Mouse (Mus musculus): ENCODE results near the gene Kcnd3. TPM values are rescaled to one million over a fixed set of nuclear protein-coding genes. Genes with fewer than 3 reads are reported as not detected.

The Kcnd3 gene
- polyA plus RNA-seq, 1 experiment from 2014 or later, result 0.99 TPM

- H3K9ac ChIP-seq (ENCODE audit: low read length), result no peak overlapping the region
- ATAC-seq (ENCODE audit: insufficient read depth, low FRiP score, low TSS enrichment) (no peak), DNase-seq (ENCODE audit: low spot score) (no peak)
- no peaks in the 10 kb centered on the region for H3K9me3 ChIP-seq (ENCODE audit: control insufficient read depth, low read length)
- no peaks in the 10 kb centered on the region for H3K36me3 ChIP-seq (ENCODE audit: control insufficient read depth, insufficient read depth, low read length)
- no peak overlapping the region for H3K4me2 ChIP-seq (ENCODE audit: low read depth)
- H3K4me1 ChIP-seq (ENCODE audit: control insufficient read depth, insufficient read depth, low read length), result peaks cover 11% of the 10 kb centered on the region; the same call in 1 of the 2 replicates
- 84% methylated on average over 4 of the region's 4 CpGs for WGBS
- H3K27ac ChIP-seq (ENCODE audit: low read depth, low read length), result no peak overlapping the region
- no peaks in the 10 kb centered on the region for H3K27me3 ChIP-seq (ENCODE audit: control insufficient read depth, insufficient read depth, low read length)
- no peak overlapping the region for H3K4me3 ChIP-seq (ENCODE audit: low read depth, low read length)
Measured at GRCm38 (mm10) chr3:105542741-105543140, 90.6 kb downstream of the Kcnd3 start.

- ATAC-seq (ENCODE audit: insufficient read depth, low FRiP score, low TSS enrichment) (no peak), DNase-seq (ENCODE audit: low spot score) (no peak)
- H3K27ac ChIP-seq (ENCODE audit: low read depth, low read length), result no peak overlapping the region
- H3K4me1 ChIP-seq (ENCODE audit: control insufficient read depth, insufficient read depth, low read length), result peaks cover 6% of the 10 kb centered on the region; the same call in 1 of the 2 replicates
- H3K27me3 ChIP-seq (ENCODE audit: control insufficient read depth, insufficient read depth, low read length), result no peaks in the 10 kb centered on the region
- no peak overlapping the region for H3K9ac ChIP-seq (ENCODE audit: low read length)
- no peak overlapping the region for H3K4me3 ChIP-seq (ENCODE audit: low read depth, low read length)
- no peaks in the 10 kb centered on the region for H3K9me3 ChIP-seq (ENCODE audit: control insufficient read depth, low read length)
- no peaks in the 10 kb centered on the region for H3K36me3 ChIP-seq (ENCODE audit: control insufficient read depth, insufficient read depth, low read length)
- 64% methylated on average over 1 of the region's 1 CpGs for WGBS
- H3K4me2 ChIP-seq (ENCODE audit: low read depth), result no peak overlapping the region
Measured at GRCm38 (mm10) chr3:105544106-105544505, 92.0 kb downstream of the Kcnd3 start.

GRCm38 (mm10) chr3:105546611-105547071 lies 94.5 kb downstream of the Kcnd3 start:
- no peak overlapping the region for H3K9ac ChIP-seq (ENCODE audit: low read length)
- no peaks in the 10 kb centered on the region for H3K4me1 ChIP-seq (ENCODE audit: control insufficient read depth, insufficient read depth, low read length)
- H3K36me3 ChIP-seq (ENCODE audit: control insufficient read depth, insufficient read depth, low read length), result no peaks in the 10 kb centered on the region
- no peaks in the 10 kb centered on the region for H3K9me3 ChIP-seq (ENCODE audit: control insufficient read depth, low read length)
- no peak overlapping the region for H3K27ac ChIP-seq (ENCODE audit: low read depth, low read length)
- H3K4me3 ChIP-seq (ENCODE audit: low read depth, low read length), result no peak overlapping the region
- no peaks in the 10 kb centered on the region for H3K27me3 ChIP-seq (ENCODE audit: control insufficient read depth, insufficient read depth, low read length)
- no peak overlapping the region for H3K4me2 ChIP-seq (ENCODE audit: low read depth)
- 49% methylated on average over 13 of the region's 13 CpGs for WGBS
- no peak for ATAC-seq (ENCODE audit: insufficient read depth, low FRiP score, low TSS enrichment)
- DNase-seq (ENCODE audit: low spot score), result no peak

GRCm38 (mm10) chr3:105548074-105548771 lies 96.1 kb downstream of the Kcnd3 start:
- 84% methylated on average over 11 of the region's 11 CpGs for WGBS
- H3K4me2 ChIP-seq (ENCODE audit: low read depth), result no peak overlapping the region
- H3K27me3 ChIP-seq (ENCODE audit: control insufficient read depth, insufficient read depth, low read length), result no peaks in the 10 kb centered on the region
- H3K9ac ChIP-seq (ENCODE audit: low read length), result no peak overlapping the region
- no peak for ATAC-seq (ENCODE audit: insufficient read depth, low FRiP score, low TSS enrichment)
- no peaks in the 10 kb centered on the region for H3K9me3 ChIP-seq (ENCODE audit: control insufficient read depth, low read length)
- DNase-seq (ENCODE audit: low spot score), result no peak
- H3K36me3 ChIP-seq (ENCODE audit: control insufficient read depth, insufficient read depth, low read length), result no peaks in the 10 kb centered on the region
- H3K4me1 ChIP-seq (ENCODE audit: control insufficient read depth, insufficient read depth, low read length), result no peaks in the 10 kb centered on the region
- H3K4me3 ChIP-seq (ENCODE audit: low read depth, low read length), result no peak overlapping the region
- H3K27ac ChIP-seq (ENCODE audit: low read depth, low read length), result no peak overlapping the region

GRCm38 (mm10) chr3:105559456-105559855 lies 107.3 kb downstream of the Kcnd3 start:
- no peaks in the 10 kb centered on the region for H3K9me3 ChIP-seq (ENCODE audit: control insufficient read depth, low read length)
- H3K36me3 ChIP-seq (ENCODE audit: control insufficient read depth, insufficient read depth, low read length), result no peaks in the 10 kb centered on the region
- ATAC-seq (ENCODE audit: insufficient read depth, low FRiP score, low TSS enrichment), result peak; percentile 45; the same call in 1 of the 2 replicates
- H3K4me3 ChIP-seq (ENCODE audit: low read depth, low read length), result no peak overlapping the region
- H3K27me3 ChIP-seq (ENCODE audit: control insufficient read depth, insufficient read depth, low read length), result no peaks in the 10 kb centered on the region
- H3K9ac ChIP-seq (ENCODE audit: low read length), result no peak overlapping the region
- H3K4me1 ChIP-seq (ENCODE audit: control insufficient read depth, insufficient read depth, low read length), result peaks cover 4% of the 10 kb centered on the region; the same call in 1 of the 2 replicates
- WGBS, result 39% methylated on average over 2 of the region's 2 CpGs
- no peak overlapping the region for H3K4me2 ChIP-seq (ENCODE audit: low read depth)
- no peak overlapping the region for H3K27ac ChIP-seq (ENCODE audit: low read depth, low read length)
- DNase-seq (ENCODE audit: low spot score), result peak; percentile 35

GRCm38 (mm10) chr3:105566973-105567372 lies 114.8 kb downstream of the Kcnd3 start:
- 0 out of 2 replicates have a peak, but pooled peaks cover 3% of the 10 kb centered on the region for H3K4me1 ChIP-seq (ENCODE audit: control insufficient read depth, insufficient read depth, low read length)
- ATAC-seq (ENCODE audit: insufficient read depth, low FRiP score, low TSS enrichment) (no peak), DNase-seq (ENCODE audit: low spot score) (no peak)
- no peaks in the 10 kb centered on the region for H3K36me3 ChIP-seq (ENCODE audit: control insufficient read depth, insufficient read depth, low read length)
- no peaks in the 10 kb centered on the region for H3K27me3 ChIP-seq (ENCODE audit: control insufficient read depth, insufficient read depth, low read length)
- H3K4me2 ChIP-seq (ENCODE audit: low read depth), result no peak overlapping the region
- H3K27ac ChIP-seq (ENCODE audit: low read depth, low read length), result no peak overlapping the region
- no peak overlapping the region for H3K4me3 ChIP-seq (ENCODE audit: low read depth, low read length)
- 76% methylated on average over 8 of the region's 8 CpGs for WGBS
- H3K9me3 ChIP-seq (ENCODE audit: control insufficient read depth, low read length), result no peaks in the 10 kb centered on the region
- no peak overlapping the region for H3K9ac ChIP-seq (ENCODE audit: low read length)

- no peak for DNase-seq (ENCODE audit: low spot score)
- whole genome bisulfite sequencing, result 79% methylated on average over 4 of the region's 4 CpGs
- Histone ChIP-seq H3K36me3 (ENCODE audit: control insufficient read depth, insufficient read depth, low read length) (no peaks in the 10 kb centered on the region), H3K27ac (ENCODE audit: low read depth, low read length) (no peak overlapping the region), H3K9ac (ENCODE audit: low read length) (no peak overlapping the region), H3K9me3 (ENCODE audit: control insufficient read depth, low read length) (no peaks in the 10 kb centered on the region), H3K4me1 (ENCODE audit: control insufficient read depth, insufficient read depth, low read length) (0 out of 2 replicates have a peak, but pooled peaks cover 3% of the 10 kb centered on the region), H3K4me2 (ENCODE audit: low read depth) (no peak overlapping the region), H3K4me3 (ENCODE audit: low read depth, low read length) (no peak overlapping the region), H3K27me3 (ENCODE audit: control insufficient read depth, insufficient read depth, low read length) (no peaks in the 10 kb centered on the region)
- ATAC-seq (ENCODE audit: insufficient read depth, low FRiP score, low TSS enrichment), result no peak
Measured at GRCm38 (mm10) chr3:105567472-105567871, 115.3 kb downstream of the Kcnd3 start.

GRCm38 (mm10) chr3:105568403-105568802 lies 116.3 kb downstream of the Kcnd3 start:
- Histone ChIP-seq H3K27ac (ENCODE audit: low read depth, low read length) (no peak overlapping the region), H3K4me3 (ENCODE audit: low read depth, low read length) (no peak overlapping the region), H3K9me3 (ENCODE audit: control insufficient read depth, low read length) (no peaks in the 10 kb centered on the region), H3K36me3 (ENCODE audit: control insufficient read depth, insufficient read depth, low read length) (no peaks in the 10 kb centered on the region), H3K4me2 (ENCODE audit: low read depth) (no peak overlapping the region), H3K4me1 (ENCODE audit: control insufficient read depth, insufficient read depth, low read length) (0 out of 2 replicates have a peak, but pooled peaks cover 3% of the 10 kb centered on the region), H3K27me3 (ENCODE audit: control insufficient read depth, insufficient read depth, low read length) (no peaks in the 10 kb centered on the region), H3K9ac (ENCODE audit: low read length) (no peak overlapping the region)
- DNase-seq (ENCODE audit: low spot score), result peak; percentile 30
- ATAC-seq (ENCODE audit: insufficient read depth, low FRiP score, low TSS enrichment), result no peak
- 72% methylated on average over 8 of the region's 8 CpGs for WGBS

GRCm38 (mm10) chr3:105568851-105569250 lies 116.7 kb downstream of the Kcnd3 start:
- Histone ChIP-seq H3K27ac (ENCODE audit: low read depth, low read length) (no peak overlapping the region), H3K9me3 (ENCODE audit: control insufficient read depth, low read length) (no peaks in the 10 kb centered on the region), H3K4me2 (ENCODE audit: low read depth) (no peak overlapping the region), H3K9ac (ENCODE audit: low read length) (no peak overlapping the region), H3K36me3 (ENCODE audit: control insufficient read depth, insufficient read depth, low read length) (no peaks in the 10 kb centered on the region), H3K4me1 (ENCODE audit: control insufficient read depth, insufficient read depth, low read length) (0 out of 2 replicates have a peak, but pooled peaks cover 3% of the 10 kb centered on the region), H3K27me3 (ENCODE audit: control insufficient read depth, insufficient read depth, low read length) (no peaks in the 10 kb centered on the region), H3K4me3 (ENCODE audit: low read depth, low read length) (no peak overlapping the region)
- ATAC-seq (ENCODE audit: insufficient read depth, low FRiP score, low TSS enrichment) (no peak), DNase-seq (ENCODE audit: low spot score) (no peak)
- WGBS, result 76% methylated on average over 9 of the region's 9 CpGs
